Mouse (Mus musculus): ENCODE results near the gene Chd6. TPM values are rescaled to one million over a fixed set of nuclear protein-coding genes. Genes with fewer than 3 reads are reported as not detected.

The Chd6 gene
- polyA plus RNA-seq, 2 experiments: 27.5 to 29.3 TPM

DNA sequence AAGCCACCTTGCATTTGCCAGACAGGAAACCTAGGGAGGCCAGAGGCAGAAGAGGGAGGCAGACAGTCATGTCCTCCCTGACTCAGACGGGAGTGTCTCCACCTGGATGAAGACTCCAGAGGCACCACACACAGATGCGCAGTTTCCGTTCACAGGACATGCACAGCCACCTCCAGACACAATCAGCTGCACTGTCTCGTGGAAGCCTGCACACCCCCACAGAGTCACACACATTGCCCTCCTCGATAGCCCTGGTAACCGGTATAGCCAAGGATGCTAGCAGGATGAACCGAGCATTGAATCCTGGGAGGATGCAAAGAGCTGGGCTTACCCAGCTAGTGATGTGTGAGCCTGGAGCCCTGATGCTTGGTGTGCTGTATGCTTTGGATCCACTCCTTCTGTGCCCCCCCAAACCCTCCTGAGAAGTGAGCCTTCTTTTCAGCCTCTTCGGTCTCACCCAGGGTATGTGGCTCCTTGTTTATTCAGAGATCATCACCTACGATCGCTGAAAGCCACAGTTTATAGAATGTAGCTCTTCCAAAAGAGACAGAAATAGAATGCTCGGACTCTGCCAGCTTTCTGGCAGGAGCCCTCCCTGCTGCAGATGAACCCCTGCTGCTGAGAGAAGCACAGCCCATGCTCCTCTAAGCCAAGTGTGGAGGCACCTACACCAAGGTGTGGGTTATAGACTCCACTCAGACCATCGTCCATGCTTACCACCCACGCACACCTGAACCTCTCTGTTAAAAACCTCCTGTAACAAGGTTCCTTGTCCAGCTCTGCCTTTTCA is 192.9 kb downstream of the Chd6 start:
- DNase-seq (ENCODE audit: low spot score) (no peak), ATAC-seq (ENCODE audit: low FRiP score, low read depth) (no peak)
- TF ChIP-seq POLR2A (IDR thresholded peaks at IDR 0.05; ENCODE audit: borderline replicate concordance, extremely low read depth, insufficient read depth, insufficient read length): no peak
- H3K36me3 ChIP-seq (ENCODE audit: control insufficient read depth, insufficient read depth, low read length): no peaks in the 10 kb centered on the region
- no peak overlapping the region for H3K4me3 ChIP-seq (replicated peaks; ENCODE audit: low read length)
- peaks cover 23% of the 10 kb centered on the region for H3K4me1 ChIP-seq (ENCODE audit: control insufficient read depth, insufficient read depth, low read length)
- no peaks in the 10 kb centered on the region; the same call in 1 of the 2 replicates for H3K27me3 ChIP-seq (ENCODE audit: control insufficient read depth, insufficient read depth, low read length)
- H3K9me3 ChIP-seq (ENCODE audit: control insufficient read depth, low read length): no peaks in the 10 kb centered on the region
- H3K4me2 ChIP-seq (replicated peaks; ENCODE audit: low read depth, low read length, severe bottlenecking): no peak overlapping the region
- H3K9ac ChIP-seq (ENCODE audit: low read depth, low read length, severe bottlenecking): no peak overlapping the region
- no peak overlapping the region for H3K27ac ChIP-seq (replicated peaks; ENCODE audit: low read depth, low read length)
- WGBS: 71% methylated on average over 13 of the region's 13 CpGs

DNA sequence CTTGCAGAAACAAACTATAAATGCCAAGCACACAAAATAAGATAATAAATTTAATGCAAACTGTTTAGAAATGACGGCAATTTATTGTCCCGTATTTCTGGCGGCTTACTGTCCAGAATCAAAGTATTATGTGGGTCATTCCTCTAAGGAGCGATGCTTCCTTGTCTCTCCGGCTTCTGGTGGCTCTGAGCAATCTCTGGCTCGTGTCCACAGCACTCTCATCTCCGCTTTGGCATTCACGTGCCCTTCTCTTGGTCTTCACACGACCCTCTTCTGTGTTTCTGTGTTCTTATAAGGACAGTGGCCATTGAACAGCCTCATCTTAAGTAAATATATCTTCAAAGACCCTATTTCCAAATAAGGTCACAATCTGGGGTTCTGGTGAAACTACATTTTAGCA is 194.2 kb downstream of the Chd6 start:
- Histone ChIP-seq H3K4me1 (ENCODE audit: control insufficient read depth, insufficient read depth, low read length) (peaks cover 25% of the 10 kb centered on the region), H3K27me3 (ENCODE audit: control insufficient read depth, insufficient read depth, low read length) (no peaks in the 10 kb centered on the region; the same call in 1 of the 2 replicates), H3K36me3 (ENCODE audit: control insufficient read depth, insufficient read depth, low read length) (0 out of 2 replicates have a peak, but pooled peaks cover under 1% of the 10 kb centered on the region), H3K4me2 (replicated peaks; ENCODE audit: low read depth, low read length, severe bottlenecking) (no peak overlapping the region), H3K9me3 (ENCODE audit: control insufficient read depth, low read length) (no peaks in the 10 kb centered on the region), H3K9ac (ENCODE audit: low read depth, low read length, severe bottlenecking) (no peak overlapping the region), H3K27ac (replicated peaks; ENCODE audit: low read depth, low read length) (no peak overlapping the region), H3K4me3 (replicated peaks; ENCODE audit: low read length) (no peak overlapping the region)
- ATAC-seq (ENCODE audit: low FRiP score, low read depth) (no peak), DNase-seq (ENCODE audit: low spot score) (no peak)
- WGBS: 80% methylated on average over 9 of the region's 9 CpGs
- TF ChIP-seq POLR2A (IDR thresholded peaks at IDR 0.05; ENCODE audit: borderline replicate concordance, extremely low read depth, insufficient read depth, insufficient read length): no peak

DNA sequence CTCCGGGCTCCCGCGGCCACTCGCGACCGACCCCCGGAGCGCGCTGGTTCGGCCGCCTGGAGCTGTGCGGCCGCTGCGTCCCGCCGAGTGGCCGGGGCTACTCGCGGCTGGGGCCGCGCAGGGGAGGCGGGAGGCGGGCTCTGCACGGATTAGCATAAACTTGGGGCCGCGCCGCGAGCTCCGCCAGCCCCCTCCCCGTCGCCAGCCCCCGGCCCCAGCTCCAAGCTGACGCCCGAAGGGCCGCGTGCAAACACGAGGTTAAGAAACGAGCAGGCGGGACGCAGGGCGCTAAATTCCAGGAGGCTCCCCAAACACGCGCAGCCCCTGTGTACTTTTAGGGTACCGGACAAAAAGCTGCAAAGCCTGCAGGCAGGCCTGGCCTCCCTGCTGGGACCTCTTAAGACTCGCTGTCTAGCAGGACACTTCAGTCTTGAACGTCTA is 196.6 kb downstream of the Chd6 start, which contains the start of gene Emilin3:
Gene Emilin3, minus strand, starts transcription at position 98 of the 441 bp plus-strand sequence.
- Histone ChIP-seq H3K27ac (replicated peaks; ENCODE audit: low read depth, low read length) (peak within 1 kb of the TSS; percentile 81), H3K9me3 (ENCODE audit: control insufficient read depth, low read length) (no peaks in the 10 kb centered on the region), H3K9ac (ENCODE audit: low read depth, low read length, severe bottlenecking) (peak within 1 kb of the TSS; percentile 82), H3K36me3 (ENCODE audit: control insufficient read depth, insufficient read depth, low read length) (peaks cover 23% of the 10 kb centered on the region), H3K4me3 (replicated peaks; ENCODE audit: low read length) (peak within 1 kb of the TSS; percentile 65), H3K27me3 (ENCODE audit: control insufficient read depth, insufficient read depth, low read length) (no peaks in the 10 kb centered on the region; the same call in 1 of the 2 replicates), H3K4me2 (replicated peaks; ENCODE audit: low read depth, low read length, severe bottlenecking) (peak within 1 kb of the TSS; percentile 87), H3K4me1 (ENCODE audit: control insufficient read depth, insufficient read depth, low read length) (peaks cover 25% of the 10 kb centered on the region)
- ATAC-seq (ENCODE audit: low FRiP score, low read depth) (peak; percentile 84), DNase-seq (ENCODE audit: low spot score) (peak; percentile 56)
- TF ChIP-seq POLR2A (IDR thresholded peaks at IDR 0.05; ENCODE audit: borderline replicate concordance, extremely low read depth, insufficient read depth, insufficient read length): no peak
- 2% methylated on average over 37 of the region's 46 CpGs for whole genome bisulfite sequencing

DNA sequence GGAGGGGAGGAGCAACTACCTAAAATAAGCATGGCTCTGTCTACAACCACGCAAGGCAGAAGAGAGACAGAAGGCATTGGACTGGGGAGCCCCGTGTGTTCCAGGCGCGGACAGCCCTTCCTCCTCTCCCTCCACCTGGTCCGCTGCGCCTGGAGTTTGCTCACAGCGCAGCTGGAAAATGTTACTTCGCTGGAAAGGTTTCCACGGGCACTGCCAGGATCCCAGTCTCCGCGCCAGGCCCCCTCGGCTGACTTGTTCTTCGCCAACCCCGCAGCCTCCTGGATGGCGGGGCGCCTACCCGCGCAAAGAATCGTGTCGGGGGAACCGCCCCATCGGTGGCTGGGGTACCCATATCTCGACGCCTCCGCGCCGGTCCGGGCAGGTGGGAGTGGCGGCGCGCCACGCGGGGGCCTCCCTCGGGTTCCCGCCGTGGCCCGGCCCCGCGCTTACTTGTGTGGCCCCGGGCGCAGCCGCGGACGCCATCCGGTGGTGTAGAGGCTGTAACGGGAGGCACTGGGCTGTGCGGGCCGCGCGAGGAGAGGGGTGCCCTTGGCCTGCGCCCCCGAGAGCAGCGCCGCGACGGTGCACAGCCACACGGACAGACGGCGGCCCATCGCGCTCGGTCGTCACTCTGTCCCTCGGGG is 197.2 kb downstream of the Chd6 start:
- peaks cover 29% of the 10 kb centered on the region for H3K36me3 ChIP-seq (ENCODE audit: control insufficient read depth, insufficient read depth, low read length)
- DNase-seq (ENCODE audit: low spot score) (peak; percentile 71), ATAC-seq (ENCODE audit: low FRiP score, low read depth) (peak; percentile 45)
- WGBS: under 1% methylated on average over 41 of the region's 64 CpGs
- H3K27ac ChIP-seq (replicated peaks; ENCODE audit: low read depth, low read length): peak overlapping the region; percentile 81
- H3K4me1 ChIP-seq (ENCODE audit: control insufficient read depth, insufficient read depth, low read length): peaks cover 25% of the 10 kb centered on the region
- peak overlapping the region; percentile 82 for H3K9ac ChIP-seq (ENCODE audit: low read depth, low read length, severe bottlenecking)
- peak overlapping the region; percentile 87 for H3K4me2 ChIP-seq (replicated peaks; ENCODE audit: low read depth, low read length, severe bottlenecking)
- TF ChIP-seq POLR2A (IDR thresholded peaks at IDR 0.05; ENCODE audit: borderline replicate concordance, extremely low read depth, insufficient read depth, insufficient read length): no peak
- H3K27me3 ChIP-seq (ENCODE audit: control insufficient read depth, insufficient read depth, low read length): no peaks in the 10 kb centered on the region; the same call in 1 of the 2 replicates
- H3K4me3 ChIP-seq (replicated peaks; ENCODE audit: low read length): peak overlapping the region; percentile 65
- no peaks in the 10 kb centered on the region for H3K9me3 ChIP-seq (ENCODE audit: control insufficient read depth, low read length)

DNA sequence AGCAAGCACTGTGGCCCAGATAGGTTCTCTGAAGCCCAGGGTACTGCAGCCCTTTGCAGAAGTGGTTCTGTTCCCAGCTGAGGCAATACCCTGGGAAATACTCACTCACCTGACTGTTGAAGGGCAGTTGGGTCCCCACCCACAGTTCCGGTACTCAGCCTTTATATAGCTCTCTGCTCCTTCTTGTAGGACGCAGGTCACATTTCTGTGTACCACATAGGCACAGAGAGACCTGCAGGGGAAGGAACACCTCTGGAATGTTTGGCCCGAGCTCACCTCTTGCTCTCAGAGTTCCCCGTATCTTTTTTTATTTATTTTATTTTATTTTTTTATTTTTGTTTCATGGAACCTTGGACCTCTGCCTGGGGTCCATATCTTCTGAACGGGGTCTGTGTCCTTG is 198.2 kb downstream of the Chd6 start:
- WGBS: 84% methylated on average over 5 of the region's 5 CpGs
- no peaks in the 10 kb centered on the region for H3K9me3 ChIP-seq (ENCODE audit: control insufficient read depth, low read length)

More for the DNA sequence above, 198.2 kb downstream of the Chd6 start:
- H3K36me3 ChIP-seq (ENCODE audit: control insufficient read depth, insufficient read depth, low read length): peaks cover 36% of the 10 kb centered on the region
- ATAC-seq (ENCODE audit: low FRiP score, low read depth) (no peak), DNase-seq (ENCODE audit: low spot score) (no peak)
- no peak for TF ChIP-seq POLR2A (IDR thresholded peaks at IDR 0.05; ENCODE audit: borderline replicate concordance, extremely low read depth, insufficient read depth, insufficient read length)
- peaks cover 22% of the 10 kb centered on the region for H3K4me1 ChIP-seq (ENCODE audit: control insufficient read depth, insufficient read depth, low read length)
- H3K27ac ChIP-seq (replicated peaks; ENCODE audit: low read depth, low read length): no peak overlapping the region
- H3K9ac ChIP-seq (ENCODE audit: low read depth, low read length, severe bottlenecking): no peak overlapping the region
- H3K4me3 ChIP-seq (replicated peaks; ENCODE audit: low read length): peak overlapping the region; percentile 65; the same call in 1 of the 2 replicates
- H3K4me2 ChIP-seq (replicated peaks; ENCODE audit: low read depth, low read length, severe bottlenecking): peak overlapping the region; percentile 87
- H3K27me3 ChIP-seq (ENCODE audit: control insufficient read depth, insufficient read depth, low read length): no peaks in the 10 kb centered on the region; the same call in 1 of the 2 replicates

All from limb, embryonic 14.5 days (tissue).